Mouse (Mus musculus) cerebellum, postnatal 14 days (tissue): ENCODE measurements around the gene Sms.

Source experiments
- DNase-seq, 2 experiments: peaks; one replicate each; pipeline ENCODE4 v3.0.0; 2021; ENCODE audit warnings: mixed read lengths in 2 of 2

Gene Sms

GRCm38 (mm10) chrX:157491944-157492726, at the start of gene Sms:
TSS of gene Sms (minus strand) at chrX:157492287.
- peak; percentile 56 to 66 for DNase-seq

- DNase-seq = no peak
Observed at GRCm38 (mm10) chrX:157506400-157506799, 14.3 kb upstream of the Sms start.

- no peak for DNase-seq
Observed at GRCm38 (mm10) chrX:157504506-157504905, 12.4 kb upstream of the Sms start.

DNA sequence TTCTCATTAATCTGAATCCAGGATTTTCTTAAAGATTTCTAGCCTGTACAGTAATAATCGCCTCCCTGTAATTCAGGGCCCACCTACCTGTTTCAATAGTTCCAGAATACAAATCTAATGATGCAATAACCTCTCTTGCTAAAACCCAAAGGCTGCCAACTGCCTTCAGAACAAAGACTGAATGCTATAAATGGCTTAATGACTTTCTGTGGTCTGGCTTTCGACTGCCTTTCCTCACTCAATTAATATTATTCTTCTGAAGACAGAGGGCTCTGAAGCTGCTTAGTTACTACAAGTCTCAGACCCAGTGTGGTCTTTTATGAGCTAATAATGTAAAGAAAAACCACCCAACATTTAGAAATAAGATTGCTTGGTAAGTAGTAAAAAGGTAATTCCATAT, 9.8 kb upstream of the Sms start:
- DNase-seq = no peak

- DNase-seq = no peak
Observed at GRCm38 (mm10) chrX:157500004-157500403, 7.9 kb upstream of the Sms start.

DNA sequence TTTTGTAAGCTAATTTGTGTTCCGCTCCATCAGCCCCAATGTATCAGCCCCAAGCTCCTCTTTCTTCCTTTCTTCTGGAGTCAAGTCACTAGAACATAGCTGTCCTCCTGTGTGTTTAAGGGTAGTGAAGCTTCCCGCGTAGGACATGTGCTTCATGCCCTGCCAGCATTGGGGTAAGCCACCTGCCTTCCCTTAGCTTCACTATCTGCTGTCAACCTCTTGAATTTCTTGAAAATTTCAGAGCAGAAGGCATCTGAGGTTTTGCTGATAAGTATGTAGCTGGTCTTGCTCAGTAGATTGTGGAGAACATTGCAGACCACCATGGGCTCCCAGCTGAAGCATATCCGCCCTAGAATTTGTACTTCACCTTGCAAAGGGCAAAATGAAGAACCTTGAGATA, 1.1 kb upstream of the Sms start:
- no peak for DNase-seq

DNA sequence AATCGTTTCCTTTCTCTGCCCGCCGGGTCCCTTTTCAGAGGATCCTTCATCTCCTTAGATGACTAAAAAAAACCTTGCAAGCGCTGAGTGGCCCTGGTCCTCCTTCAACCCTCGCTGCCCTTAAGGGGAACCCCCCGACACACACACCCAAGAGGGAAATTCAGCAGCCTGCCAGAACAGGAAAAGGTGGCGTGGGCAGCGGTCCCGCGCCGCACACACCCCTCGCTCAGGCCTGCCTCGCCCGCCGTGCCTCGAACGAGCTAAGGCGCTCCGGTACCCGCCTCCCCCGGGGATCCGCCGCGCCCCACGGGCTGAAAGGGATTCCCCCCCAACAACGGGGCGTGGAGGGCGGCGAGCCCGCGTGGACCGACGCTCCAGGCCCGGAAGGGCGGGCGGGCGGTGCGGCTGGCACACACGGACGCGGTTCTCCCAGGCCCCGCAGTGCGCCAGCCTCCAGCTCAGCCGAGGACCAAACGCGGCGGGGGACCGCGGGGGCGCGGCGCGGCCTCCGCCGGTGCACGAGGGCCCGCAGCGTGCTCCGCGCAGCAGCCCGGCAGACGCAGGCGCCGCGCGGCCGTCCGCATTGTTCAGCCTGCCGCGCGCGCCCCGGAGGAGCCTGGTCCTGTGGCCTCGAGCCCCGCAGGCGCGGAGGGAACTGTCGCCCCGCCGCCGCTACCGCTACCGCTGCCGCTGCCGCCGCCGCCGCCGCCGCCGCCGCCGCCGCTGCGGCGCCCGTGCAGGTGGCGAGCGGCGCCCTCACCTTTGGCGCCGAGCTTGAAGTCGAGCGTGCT, 747 bp downstream of the Sms start:
- peak; percentile 53 to 56 for DNase-seq

DNA sequence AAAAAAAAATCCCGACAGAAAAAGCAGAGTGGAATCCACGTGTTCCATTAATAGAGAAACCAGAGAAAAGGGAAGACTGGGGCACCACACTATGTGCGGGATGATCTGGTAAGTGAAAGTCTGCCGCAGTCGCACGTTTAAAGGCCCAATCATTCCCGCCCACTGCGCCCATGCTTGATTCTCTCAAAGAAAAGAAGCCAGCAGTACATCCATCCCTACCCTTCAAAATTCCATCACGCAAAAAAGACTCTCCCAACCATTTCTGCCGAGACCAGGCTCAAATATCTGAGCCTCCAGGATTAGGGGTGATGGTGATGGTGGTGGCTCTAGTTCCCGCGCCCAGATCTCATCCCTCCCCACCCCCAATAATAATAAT, 1.3 kb downstream of the Sms start:
- DNase-seq = peak; percentile 5 to 29

DNA sequence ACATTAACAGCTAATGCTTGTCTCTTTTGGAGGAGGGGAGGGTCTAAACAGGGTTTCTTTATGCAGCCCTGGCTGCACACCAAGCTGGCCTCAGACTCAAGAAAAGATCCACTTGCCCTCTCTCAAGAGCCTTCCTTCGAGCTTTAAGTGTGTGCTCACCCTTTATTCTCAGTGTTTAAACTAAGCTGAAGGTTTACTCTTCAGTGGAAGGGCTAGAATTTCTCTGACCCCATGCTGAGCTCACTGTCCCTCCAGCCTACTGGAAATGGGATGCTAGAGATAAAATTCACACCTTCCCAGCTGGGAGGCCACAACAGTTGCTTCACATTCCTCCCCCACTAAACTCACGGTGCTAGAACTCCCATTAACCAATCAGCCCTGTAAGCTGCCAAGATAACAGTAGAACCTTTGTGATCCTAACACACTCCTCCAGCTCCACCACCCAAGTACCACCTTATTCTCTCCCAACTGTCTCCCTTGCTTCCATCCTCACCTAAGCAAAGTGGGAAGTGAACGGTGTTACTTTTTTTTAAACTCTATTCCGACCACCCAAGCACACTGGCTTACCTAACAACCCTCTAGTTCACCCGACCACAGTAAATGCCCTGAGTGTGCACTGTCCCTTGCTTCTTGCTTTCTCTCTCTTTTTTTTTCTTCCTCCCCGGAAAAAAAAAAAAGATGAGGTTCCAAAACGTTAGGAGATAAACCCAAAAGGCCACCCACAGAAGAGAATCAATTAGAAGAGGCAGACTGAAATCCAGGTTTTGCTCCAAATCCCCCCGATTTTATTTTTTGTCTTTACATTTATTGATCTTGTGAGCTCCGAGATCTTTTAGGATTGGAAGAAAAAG, 2.0 kb downstream of the Sms start:
- DNase-seq = no peak

DNA sequence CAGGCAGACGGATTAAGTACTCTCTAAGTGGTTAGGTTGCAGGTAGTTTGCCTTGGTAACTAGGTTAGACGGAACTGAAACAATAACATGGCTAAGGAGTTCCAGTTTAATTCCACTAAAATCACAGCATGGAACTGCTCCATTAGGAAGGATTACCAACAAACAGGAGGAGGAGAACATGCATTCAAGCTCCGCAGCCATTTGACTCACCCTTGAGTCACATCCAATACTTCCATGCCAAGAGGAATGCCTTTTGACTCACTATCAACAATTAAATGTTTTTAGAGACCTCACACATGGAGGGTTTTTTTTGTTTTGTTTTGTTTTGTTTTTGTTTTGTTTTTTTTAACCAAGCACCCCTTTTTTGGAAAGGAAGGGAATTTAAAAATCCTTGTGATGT, 3.3 kb downstream of the Sms start:
- no peak for DNase-seq

- DNase-seq = peak; percentile 58 to 60
Observed at GRCm38 (mm10) chrX:157486765-157487164, 5.3 kb downstream of the Sms start.

GRCm38 (mm10) chrX:157482842-157483241, 9.2 kb downstream of the Sms start:
- no peak for DNase-seq

DNA sequence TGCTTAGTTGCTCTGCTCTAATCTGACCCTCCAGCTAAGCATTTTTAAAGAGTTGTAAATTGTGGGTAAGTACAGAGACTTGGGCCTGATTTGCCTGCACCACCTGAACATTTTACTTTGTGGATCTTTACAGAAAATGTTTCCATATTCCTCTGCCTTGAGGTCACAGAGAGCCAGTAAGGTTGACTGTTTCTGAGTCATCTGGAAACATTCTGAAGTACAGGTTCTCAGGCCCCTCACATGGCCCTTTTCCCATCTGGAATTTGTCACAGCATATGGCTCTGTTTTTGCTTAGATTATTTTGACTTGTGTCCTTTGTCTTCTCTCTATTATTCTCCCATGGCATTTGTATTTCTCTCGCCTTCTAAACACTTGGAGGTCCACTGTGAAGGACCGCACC, 10.2 kb downstream of the Sms start:
- no peak for DNase-seq

DNA sequence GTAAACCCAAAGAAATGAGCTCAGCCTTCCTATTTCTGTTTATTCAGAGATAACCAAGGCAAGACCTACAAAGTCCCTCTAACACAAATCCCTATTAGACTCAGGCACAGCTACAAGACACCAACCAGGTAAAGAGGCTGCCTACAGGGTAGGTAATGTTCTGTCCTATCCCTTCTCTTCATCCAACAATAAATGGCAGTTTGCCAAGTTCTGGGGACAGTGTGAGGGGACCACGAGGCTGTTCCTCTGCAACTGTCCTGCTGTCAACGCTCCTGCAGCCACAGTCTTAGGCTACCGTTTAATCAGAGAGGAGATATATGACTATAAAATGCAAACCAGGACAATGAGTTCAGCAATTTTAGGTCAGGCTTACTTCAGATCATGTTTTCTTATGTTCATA, 14.8 kb downstream of the Sms start:
- DNase-seq = no peak

DNA sequence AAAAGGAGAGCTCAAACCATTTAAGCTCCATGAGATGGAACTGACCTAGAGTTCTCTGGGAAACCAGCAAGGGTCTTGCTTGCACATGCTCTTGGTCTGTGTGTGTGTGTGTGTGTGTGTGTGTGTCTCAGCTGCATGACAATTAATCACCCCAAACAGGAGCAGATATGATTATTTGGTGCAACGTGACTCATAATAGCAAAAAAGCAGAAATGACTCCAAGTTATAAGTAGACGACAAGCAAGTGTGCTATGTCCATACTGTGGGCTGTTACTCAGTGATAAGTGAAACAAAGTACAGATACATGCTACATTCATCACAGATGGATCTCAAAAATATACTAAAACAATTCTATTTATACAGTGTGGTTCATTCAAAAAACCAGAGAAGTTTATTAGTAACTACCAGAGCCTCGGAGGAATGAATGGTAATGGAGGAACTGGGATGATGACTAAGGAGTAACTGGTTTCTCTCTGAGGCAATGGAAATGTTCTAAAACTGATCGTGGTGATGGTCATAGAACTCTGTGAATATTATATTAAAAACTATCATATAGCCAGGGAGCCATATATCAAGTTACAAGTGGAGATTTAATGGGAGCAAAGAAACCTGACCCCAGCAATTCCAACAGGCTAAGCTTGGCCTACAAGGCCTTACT, 15.8 kb downstream of the Sms start:
- no peak for DNase-seq

GRCm38 (mm10) chrX:157471711-157472660, 20.1 kb downstream of the Sms start:
- peak; percentile 47 to 72 for DNase-seq

DNA sequence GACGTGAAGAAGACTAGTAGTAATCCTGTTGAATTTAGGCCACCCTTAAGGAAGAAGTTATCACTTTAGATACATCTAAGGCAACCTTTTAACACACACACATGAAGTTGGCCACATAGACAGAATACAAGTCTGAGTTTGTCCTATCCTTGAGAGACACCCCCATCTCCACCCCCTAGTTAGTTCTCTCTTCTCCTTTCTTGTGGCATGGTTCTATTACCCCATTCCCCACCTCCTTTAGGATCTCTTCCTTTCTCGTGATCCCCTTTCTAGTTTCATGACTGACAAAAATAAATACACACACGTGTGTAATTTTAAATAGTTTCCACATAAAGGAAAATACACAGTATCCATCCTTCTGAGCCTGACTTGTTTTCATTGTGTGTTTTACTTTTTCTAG, 23.3 kb downstream of the Sms start:
- DNase-seq = no peak

DNA sequence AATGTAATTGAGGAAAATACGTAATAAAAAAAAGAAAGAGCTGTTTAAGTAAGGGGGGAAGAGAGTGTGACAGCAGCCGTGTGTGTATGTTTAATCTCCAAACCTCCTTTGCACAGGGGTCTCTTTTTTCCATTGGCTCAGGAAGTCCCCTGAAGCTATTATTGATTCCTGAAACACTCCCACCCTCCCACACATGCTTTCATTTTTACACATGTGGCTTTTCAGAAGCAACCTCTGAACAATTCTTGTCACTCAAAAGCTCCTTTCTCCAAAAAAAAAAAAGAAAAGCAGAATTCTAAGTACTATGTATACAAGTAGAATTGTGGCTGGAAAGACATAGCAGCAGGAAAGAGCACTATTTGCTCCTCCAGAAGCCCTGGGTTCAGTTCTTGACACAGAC, 24.0 kb downstream of the Sms start:
- DNase-seq = no peak

DNA sequence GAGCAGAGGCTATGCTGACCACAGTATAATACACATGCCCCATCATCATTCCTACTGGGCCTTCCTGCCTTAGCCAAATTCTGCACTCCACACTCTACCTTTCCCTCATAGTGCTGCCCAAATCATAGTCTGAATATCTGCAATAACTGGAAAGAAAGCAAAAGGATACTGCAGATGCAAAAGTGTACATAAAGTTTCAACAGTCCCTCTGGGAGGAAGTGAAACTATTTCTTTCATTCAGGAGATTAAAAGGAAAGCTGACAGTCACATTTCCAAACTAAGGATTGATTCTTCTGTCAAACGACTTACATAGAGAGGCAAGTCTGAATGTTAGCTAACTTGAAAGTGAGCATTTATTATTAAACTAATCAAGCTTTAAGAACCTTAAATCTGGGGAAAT, 26.1 kb downstream of the Sms start:
- no peak for DNase-seq

GRCm38 (mm10) chrX:157462716-157463115, 29.4 kb downstream of the Sms start:
- DNase-seq = peak; percentile 35 to 54

GRCm38 (mm10) chrX:157454430-157454829, 37.7 kb downstream of the Sms start:
- DNase-seq = peak; percentile 84 to 87

DNA sequence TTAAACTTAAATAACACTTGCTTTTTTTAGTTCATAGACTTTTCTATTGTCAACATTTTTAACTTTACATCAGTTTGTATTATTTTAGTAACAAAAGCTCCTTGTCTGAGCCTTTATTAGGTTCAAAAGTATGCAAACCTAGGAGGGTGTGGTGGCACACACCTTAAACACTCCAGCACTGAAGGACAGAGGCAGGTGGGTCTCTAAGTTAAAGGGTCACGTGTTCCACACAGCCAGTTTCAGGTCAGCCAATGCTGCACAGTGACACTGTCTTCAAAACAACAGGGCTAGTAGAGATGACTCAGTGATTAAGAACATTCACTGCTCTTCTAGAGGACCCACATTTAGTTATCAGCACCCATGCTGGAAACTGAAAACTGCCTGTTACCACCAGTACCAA, 43.1 kb downstream of the Sms start:
- DNase-seq = no peak
